Mouse (Mus musculus) natural killer cell, adult 2 months (primary cell): ENCODE measurements around the gene Igf2.

Experiments used
- DNase-seq, 2 experiments: peaks; one replicate each; pipeline ENCODE4 v3.0.0; 2022; ENCODE audit warnings: low spot score in 2 of 2

Gene Igf2

DNA sequence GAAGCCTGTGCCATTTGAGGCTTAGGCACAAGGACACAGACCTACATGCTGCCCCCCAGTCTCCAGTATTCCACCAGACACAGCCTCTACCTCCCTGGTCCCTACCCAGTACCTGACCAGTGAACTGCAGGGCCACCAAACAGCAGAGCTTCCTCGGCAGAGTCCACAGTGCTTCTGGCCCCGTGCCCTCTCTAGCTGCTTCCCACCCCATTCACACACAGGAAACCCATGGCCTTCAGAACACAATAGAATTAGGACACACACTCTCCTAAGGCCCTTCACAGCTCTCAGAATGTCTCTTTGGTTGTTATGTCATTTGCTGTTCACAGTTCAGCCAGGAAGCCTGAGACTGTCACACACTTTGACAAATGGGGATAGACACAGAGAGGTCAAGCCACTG, at the start of gene Igf2:
Gene Igf2, minus strand, starts transcription at position 158 of the 400 bp plus-strand sequence.
- no peak for DNase-seq

DNA sequence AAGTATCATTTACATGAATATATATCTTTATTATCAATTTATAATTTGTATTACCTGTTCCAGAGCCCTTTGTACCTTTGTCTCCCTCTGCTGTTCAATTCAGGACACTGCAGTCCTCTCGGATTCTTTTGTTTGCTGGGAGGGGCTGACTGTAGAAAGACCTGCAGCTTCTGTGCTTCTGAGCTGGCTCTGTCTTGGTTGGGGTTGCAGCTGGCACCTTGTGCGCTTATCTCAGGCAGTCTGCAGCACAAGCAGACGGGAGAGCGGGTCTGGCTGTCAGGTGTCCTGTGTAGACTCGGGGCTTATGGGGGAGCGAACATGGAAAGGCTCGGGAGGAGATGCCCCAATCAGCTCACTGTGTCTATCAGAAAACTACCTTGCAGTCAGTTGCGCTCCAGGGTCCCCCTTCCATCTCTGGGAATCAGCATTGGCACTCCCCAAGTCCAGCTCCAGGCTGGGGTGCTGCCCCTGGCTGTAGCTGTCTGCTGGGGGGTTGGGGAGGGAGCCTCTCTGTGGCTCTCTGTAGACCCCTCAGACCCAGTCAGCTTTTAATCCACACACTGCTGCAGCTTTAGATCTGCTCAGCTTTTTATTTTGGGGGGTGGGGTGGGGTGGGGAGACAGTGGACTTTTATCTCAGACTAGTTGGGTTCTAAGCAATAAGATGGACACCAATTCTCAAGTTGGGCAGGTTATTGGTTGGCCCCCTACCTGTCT, 48.3 kb upstream of the Igf2 start:
- peak; percentile 17 to 19 for DNase-seq

DNA sequence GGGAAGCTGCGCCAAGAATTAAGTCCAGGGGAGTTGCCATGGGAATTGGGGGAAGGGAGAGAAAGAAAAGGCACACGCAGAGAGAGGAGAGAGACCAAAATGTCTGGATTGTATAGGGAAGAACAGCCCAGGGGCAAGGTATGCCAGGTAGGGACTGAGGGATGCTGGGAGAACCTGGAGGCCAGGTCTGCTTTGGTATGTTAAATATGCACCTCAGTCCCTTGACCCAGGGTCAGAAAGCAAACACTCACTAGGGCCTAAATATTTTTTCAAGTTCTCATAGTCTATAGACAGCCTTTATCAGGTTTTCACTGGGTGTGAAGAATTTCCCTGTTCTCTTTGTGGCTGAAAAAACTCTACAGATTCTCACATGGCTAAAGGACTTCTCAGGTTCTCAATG, 40.3 kb upstream of the Igf2 start:
- no peak for DNase-seq

DNA sequence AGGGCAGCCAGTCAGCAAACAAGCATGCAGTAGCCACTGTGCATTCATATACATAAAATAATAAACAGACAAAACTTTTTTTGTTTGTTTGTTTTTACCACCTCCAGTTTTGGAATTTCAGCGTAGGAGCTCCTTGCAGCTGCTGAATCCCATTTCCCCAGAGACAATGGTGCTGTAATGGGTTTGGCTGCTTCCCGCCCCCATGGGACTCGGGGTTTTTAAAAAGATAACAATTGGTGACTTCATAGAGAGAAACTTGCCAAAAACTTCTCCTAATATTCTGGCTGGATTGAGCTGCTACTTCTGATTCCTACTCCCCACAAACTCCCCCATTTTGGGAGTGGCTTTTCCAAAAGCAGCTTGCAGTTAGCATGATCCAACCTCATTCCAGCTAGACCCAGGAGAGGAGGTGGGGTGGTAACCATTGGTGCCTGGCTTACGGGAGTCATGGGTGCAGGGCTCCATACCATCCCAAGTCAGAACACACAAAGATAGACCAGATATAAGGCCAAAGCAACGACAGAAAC, 32.8 kb upstream of the Igf2 start:
- no peak for DNase-seq

DNA sequence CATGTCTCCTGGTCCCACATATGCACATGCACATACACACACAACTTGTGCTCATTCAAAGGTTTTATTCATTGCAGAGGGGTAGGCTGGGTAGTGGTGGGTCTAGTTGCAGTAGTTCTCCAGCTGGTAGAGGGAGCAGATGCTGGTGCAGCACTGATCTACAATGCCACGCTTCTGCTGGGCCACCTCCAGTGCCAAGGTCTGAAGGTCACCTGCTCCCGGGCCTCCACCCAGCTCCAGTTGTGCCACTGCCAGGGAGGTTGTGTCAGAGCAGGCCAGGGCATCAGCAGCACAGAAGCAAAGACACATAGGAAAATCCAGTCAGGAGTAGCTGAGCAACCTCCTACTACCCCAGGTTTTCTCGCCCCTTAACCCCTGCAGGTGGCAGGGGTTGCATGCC, 12.0 kb upstream of the Igf2 start:
- DNase-seq, result no peak

DNA sequence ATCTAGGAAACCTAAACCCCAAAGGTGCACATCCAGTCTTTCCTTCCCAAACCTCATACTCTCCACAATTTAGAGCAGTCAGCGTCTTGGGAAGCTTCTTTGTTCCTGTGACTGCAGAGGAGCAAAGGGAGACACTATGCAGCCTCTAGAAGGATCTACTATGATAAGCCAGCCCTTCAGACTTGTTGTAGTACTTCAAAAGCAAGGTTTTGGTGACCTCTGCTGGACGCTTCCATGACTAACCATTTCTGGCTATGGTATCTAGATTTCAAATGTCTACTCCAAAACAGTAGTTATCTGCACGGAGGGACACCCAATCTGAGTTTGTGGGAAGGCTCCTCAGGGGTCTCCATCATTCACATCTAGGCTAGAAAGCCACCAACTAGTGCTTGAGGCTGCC, 9.0 kb upstream of the Igf2 start:
- DNase-seq, result no peak

DNA sequence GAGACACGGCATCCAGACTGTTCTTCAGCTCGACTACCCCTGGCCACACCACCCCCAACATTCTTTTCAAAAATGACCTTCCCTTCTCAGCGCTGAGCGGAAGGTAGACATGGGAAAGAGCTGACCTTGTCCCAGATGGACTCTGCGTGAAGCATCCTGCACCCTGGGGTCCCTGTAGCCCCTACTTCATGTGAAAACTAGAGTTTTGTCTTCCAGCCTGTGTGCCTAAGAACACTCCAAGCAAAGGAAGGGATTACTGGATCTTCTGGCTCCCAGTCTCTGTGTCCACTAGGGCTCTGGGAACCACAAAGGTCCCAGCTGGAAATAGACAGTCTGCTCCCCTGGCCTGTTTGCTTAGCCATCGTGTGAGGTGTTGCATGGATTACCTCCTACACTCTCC, 8.5 kb upstream of the Igf2 start:
- no peak for DNase-seq

DNA sequence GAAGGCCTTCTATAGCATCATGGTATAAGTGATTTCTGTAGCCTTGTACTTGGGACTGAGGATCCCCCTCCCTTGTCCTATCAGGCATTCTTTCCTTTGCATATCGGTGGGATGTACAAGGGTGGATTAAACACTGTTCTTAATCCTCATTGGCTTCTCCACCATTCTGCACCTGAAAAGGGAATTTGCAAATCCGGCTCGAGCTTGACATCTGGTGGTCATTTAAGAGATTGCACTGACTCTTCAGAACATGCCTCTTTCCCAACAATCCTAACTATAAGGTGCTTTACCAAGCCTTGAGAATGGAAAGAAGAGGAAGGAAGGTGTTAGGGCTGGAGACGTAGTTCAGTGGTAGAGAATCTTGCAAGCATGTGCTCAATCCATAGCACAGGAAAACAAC, 5.5 kb upstream of the Igf2 start:
- DNase-seq, result no peak

DNA sequence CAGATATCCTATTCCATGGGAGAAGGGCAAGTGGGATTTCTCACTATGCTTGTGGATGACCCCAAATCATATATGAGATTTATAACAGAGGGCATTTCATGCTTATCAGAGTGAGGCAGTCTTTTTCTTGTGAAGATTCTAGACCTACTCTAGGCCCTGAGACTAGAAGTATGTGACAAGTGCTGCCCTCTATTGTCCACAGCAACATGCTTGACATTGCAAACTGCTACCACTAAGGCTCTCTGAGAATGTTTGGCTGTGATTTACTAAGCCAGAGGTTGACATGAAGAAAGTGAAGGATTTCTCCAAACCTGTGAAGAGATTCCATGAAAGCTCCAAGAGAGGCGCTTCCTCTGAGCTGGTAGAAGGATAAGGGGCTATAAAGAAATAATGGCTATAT, 4.5 kb upstream of the Igf2 start:
- no peak for DNase-seq

DNA sequence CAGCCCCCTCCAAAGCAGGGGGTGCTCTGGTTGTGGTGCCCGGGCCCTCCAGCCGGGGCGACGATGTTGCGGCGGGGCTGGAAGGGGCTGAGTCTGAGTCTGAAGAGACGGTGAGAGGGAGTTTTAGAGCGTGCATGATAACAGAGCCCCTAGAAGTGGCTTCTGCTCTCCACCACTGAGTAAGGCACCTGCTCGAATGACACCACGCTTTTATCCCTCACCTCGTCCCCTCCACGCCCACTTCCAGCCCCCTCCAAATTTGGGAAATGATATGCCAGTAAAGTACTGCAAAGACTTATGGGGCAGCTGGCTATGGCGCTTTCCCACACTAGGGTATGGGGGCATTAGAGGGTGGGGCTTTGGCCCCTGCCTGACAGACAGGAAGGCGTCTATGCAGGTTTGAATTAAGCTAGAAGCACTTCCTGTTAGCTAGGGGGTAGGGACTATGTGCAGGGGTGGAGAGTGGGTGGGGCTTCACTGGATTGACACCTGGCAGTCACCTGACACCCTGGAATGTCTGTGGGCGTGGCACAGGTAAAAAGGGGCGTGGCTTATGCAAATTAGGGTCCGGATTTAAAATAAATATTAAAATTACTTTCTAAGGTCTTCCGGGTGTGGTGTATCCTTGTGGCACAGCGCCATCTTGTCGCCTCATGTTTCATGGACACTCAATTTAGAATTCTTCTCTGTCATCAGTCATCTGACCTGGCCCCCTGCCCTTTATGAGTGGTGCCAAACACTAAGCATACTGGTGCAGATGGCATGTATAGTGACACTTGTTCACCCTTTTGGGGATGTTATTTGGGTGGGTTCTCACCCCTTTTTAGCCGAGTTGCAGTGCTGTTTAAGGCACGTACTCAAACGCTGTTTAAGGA, 3.4 kb upstream of the Igf2 start, which contains the start of gene Gm49394:
Gene Gm49394, minus strand, starts transcription at position 192 of the 875 bp plus-strand sequence.
- no peak for DNase-seq

DNA sequence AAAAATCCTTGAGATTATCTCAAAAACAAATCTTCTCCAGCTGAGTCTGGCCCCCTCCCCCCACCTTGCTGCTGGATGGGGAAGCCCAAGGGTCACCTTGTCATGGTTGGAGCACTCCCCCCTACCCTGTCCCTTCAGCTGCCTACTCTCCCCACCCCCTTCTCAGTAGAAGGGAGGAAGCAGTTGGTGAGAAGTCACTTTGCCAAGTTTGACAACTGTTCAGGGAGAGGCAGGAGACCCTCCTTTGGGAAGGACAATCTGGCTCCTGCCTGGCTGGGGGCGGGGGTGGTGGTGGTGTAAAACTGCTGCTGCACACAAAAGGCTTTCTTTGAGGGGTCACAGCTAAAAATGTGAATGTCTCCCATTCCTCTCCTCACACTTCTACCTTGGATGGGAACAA, 1.7 kb upstream of the Igf2 start:
- DNase-seq, result no peak

DNA sequence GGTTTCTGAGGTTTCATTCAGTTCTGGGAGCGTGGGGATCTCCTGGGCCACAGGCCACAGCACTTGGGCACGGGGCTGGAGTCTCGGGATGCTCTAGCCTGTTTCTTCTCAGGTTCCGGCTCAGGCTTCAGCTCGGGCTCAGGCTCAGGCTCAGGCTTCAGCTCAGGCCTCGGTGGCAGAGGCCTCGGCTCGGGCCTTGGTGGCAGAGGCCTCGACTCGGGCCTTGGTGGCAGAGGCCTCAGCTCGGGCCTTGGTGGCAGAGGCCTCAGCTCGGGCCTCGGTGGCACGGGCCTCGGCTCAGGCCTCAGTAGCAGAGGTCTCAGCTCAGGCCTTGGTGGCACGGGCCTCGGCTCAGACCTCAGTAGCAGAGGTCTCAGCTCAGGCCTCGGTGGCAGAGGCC, 905 bp upstream of the Igf2 start:
- DNase-seq, result no peak

DNA sequence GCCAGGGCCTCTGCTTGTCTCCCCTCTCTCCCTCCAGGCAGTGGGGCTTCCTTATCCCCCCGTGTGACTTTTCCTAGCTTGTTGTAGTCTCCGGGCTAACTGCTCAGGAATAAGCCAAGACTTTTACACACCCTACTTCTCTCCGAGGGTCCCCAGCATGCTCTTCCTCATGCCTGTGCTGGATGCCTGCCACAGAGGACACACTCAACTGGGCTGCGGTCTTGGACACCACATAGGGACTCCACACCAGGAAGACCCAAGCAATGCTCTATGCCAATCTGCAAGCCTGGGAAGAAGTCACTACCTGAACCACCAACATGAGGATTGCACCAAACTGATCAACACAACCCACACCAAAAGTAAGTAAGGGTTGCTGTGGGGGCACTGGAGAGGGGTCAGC, 507 bp downstream of the Igf2 start:
- DNase-seq, result no peak

DNA sequence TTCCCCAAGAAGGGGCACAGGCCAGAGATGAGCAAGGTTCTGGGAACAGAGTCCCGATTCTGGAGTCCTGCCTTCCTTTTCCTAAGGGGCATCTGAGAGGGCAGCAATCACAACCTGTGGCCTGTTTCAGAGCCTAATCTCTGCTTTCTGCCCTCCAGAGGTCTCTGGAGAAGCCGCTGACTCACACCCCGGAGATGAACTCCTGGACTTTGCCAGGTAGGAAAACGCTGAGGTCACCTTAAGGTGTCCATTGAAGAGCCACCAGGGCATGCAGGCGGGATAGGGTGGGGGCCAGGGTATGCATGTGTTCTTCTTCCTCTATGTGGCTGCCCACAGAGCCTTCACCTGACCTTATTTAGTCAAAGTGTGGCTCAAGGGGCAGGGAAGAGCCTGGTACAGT, 1.3 kb downstream of the Igf2 start:
- DNase-seq, result no peak

DNA sequence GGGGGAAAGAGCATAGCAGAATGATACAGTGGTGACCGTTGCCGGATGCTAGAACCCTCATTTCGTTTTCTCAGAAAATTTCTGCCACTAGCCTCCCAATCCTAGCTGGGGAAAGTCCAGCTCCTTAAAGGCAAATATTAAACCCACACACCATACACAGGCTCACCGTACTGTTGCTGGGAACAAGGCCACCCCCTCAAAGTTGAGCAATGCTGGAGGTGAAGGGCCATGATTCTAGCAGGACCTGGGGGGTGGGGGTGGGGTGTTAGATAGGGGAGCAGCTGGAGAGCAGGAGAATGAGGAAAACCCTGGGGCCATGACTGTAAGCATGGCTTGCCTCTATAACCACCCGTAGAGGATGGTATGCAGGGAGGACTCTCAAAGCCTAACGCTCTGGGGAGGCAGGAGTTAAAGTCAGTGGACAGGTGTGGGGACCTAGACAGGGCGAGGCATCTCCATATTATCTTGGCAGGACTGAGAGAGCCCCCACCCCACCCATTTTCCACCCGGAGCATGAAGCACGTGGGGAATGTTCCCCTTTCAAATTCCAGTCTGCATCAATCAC, 2.1 kb downstream of the Igf2 start:
- no peak for DNase-seq

DNA sequence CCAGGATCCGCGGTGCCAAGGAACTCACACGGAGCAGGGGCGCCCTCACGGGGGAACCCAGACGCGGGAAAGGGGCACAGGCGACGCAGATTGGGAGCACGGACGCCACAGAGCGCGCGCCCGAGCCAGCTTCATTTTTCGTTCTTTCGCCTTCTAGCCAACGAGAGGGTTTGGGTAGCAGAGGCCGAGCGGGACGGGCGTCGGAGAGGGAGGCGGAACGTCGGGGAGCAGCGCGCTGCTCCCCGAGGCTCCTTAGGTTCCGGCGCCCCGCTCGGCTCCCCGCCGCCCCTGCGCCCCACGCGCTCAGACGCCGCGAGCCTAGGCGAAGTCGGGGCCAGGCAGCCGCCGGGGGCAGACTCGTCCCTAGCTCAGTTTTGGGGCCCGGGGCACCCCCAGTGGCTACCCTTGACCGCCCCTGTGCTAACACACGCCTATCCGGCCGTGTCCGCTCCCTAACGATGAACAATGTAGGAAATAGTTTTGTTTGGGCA, 2.6 kb downstream of the Igf2 start:
- DNase-seq, result no peak

DNA sequence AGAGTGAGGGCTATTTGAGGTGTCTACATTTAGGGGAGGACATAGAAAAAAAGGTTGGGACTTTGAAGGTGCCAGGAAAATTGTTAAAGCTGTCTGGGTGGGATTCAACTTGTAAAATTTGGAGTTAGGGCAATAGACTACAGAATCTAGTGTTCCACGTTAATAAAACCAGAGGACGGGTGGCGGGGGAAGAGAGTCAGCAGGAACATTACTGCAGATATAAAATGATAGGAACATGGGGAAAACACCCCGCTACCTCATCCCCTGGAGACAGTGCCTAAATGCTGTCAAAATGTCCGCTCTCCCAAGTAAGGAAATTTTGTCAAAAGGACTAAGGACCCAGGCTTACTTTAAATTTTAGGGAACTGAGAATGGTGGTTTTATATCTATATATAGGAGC, 3.5 kb downstream of the Igf2 start:
- DNase-seq, result no peak

DNA sequence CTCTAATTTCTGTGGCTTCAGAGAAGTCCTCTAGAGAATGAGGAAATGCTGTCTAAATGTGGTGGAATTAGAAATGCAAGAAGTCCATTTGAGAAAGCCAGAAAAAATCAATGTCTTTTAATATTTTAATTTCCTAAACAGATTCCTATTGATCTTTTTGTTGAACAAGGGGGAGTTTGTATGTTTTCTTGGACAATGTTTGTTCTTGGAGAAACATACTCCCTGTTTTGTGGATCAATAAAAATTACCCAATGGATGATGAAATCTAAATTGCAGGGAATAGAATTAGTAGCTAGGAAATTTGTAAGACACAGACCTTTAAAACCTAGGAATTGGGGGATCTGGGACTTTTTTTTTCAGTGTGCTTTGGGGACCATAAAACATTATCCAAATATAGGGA, 4.8 kb downstream of the Igf2 start:
- DNase-seq, result no peak

DNA sequence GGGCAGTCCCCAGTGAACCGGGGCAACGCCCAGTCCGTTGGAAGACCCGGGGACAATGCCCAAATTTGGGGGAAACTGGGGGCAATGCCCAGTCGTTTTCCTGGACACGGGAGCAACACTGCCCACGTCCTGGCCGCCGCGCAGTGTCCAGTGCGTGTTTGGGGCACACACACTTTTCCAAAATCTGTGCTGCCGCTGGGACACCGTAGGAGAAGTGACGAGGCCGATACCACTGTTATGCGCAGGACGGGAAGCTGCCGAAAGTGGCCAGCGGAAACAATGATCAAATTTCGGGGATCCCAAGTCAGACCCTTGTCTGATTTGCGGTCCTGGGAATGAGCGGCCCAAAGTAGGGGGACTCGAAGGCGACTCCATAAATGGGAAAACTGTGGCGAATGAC, 5.6 kb downstream of the Igf2 start:
- DNase-seq, result no peak

DNA sequence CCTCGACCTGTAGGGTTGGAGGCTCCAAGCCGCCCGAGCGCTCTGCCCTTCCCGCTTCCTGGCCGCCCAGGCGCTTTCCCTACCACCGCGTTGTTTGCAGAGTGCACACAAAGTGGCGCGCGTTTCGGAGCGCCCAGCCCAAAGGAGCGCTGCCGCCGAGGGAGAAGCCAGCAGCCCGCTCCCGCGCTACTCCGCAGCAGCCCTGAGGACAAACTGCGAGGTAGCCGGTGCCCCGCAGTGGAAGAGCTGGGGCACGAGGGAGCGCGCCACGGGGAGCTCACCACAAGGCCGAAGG, 6.0 kb downstream of the Igf2 start:
- no peak for DNase-seq

DNA sequence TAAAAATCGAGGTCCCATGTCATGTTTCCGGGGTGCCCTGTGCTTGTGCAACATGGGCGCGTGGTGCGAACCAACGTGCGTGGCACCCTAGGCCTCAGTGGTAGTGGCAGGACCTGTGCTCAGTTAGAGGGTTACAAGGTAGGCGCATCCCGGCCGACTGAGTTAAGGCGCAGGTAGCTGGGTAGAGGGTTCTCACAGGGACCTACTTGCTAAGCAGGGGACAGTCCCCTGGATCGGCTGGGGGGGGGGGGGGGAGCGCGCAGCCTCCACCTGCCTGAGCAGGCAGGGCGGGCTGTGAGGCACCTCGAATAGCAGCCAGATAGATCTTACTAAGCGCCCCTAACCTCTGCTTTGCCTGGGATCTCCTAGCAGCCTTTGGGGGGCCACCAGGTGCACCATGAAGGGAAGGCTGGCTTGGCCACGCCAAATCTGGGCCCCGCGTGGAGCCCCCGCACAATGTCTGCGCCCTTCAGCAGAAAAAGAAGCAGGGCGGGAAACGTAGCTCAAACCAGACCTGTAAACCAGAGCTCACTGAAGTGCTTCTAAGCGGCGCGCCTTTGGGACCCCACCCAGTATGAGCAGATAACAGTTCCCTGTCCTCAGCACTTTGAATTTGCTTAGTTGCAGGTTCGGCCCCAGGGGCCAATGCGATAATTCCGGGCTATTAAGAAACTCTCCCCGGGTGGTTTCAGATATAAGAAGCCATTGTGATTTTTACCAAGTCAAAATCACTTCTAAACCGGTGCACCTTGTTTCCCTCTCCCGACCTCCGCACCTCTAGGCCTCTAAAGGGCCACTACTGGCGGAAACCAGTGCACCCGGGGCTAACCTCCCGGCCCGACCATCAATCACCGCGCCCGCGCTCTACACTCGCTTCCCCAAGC, 6.6 kb downstream of the Igf2 start:
- no peak for DNase-seq

DNA sequence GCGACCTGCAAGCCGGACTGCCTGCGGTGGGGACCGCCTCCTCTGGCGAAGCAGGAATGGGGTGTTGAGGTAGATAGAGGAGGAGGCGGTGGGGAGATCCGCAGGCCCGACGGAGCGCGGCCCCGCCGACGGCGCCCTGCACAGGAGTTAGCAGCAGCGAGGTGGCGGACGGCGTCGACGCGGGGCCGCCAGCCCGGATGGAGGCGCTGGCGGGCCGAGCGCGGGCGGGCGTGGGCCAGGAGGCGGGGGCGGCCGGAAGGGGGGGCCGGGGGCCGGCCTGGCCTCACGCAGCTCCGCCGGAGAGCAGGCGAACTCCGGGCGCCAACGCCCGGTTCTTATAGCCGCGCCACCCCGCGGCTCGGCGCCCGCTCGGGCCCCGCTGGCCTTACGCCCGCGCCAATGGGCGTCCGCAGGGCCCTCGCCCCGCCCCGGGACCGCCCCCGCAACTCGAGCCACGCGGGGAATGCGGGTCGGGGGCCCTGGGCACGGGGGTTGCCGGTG, 7.4 kb downstream of the Igf2 start:
- DNase-seq, result no peak
